Mouse (Mus musculus) kidney, adult 2 months (tissue): ENCODE measurements at regions not wholly inside any gene's neighbourhood (a gene's known extent, or its start where the extent isn't known, plus 50 kb on each side); places are given as distances from the start of the nearest gene placed in this dataset.

Source experiments
- CTCF ChIP-seq: fragments of 200-500 bp; conservative IDR thresholded peaks from 2 replicates; pipeline ENCODE4 v1.5.1; 2011; ENCODE audit warnings: low read depth, mild to moderate bottlenecking, control low read depth, low read length, moderate library complexity, mixed read lengths; ENCODE audit not compliant: insufficient read depth, insufficient read length
- POLR2A ChIP-seq: fragments of 200-500 bp; IDR thresholded peaks from one replicate; pipeline ENCODE4 v1.6.1; 2011; ENCODE audit warnings: low read depth, low read length, control low read depth

GRCm38 (mm10) chr13:3743692-3744457 is 60.2 kb downstream of the Calml3 start:
- TF ChIP-seq CTCF: no peak
- no peak for TF ChIP-seq POLR2A
